Mouse (Mus musculus) layer of hippocampus, postnatal 36 days (tissue): ENCODE data around the gene Unc5cl. TPM values are rescaled to one million over a fixed set of nuclear protein-coding genes. Genes with fewer than 3 reads are reported as not detected.

Source experiments
- total RNA-seq, 2 experiments: library from RNA; stranded (reverse); gene quantifications; 2 replicates each; pipeline ENCODE4 v1.2.3; 2021

The Unc5cl gene
- total RNA-seq, 2 experiments from 2014 or later: 0.27 to 0.30 TPM

Other genes starting within 250 kb of the Unc5cl start
- gene Trem1, start 222.1 kb upstream of the Unc5cl start, total RNA-seq: not detected
- gene Trem3, start 207.1 kb upstream of the Unc5cl start, total RNA-seq: not detected
- not detected for gene Treml4, start 190.6 kb upstream of the Unc5cl start, total RNA-seq
- gene Treml2, start 155.4 kb upstream of the Unc5cl start, total RNA-seq: under 1 TPM; 0.28 to 0.30 TPM
- gene B430306N03Rik, start 138.8 kb upstream of the Unc5cl start, total RNA-seq: under 1 TPM in 1 of 2 experiments, not detected in 1; 0.22 TPM
- 1 to 10 TPM; 8.8 to 9.6 TPM for gene Trem2, start 108.5 kb upstream of the Unc5cl start, total RNA-seq
- gene Treml1, start 95.0 kb upstream of the Unc5cl start, total RNA-seq: not detected
- 10 to 100 TPM; 27.2 to 34.4 TPM for gene Nfya, start 45.0 kb upstream of the Unc5cl start, total RNA-seq
- 10 to 100 TPM; 12.3 to 13.6 TPM for gene Oard1, start 44.9 kb upstream of the Unc5cl start, total RNA-seq
- gene Apobec2, start 22.0 kb upstream of the Unc5cl start, total RNA-seq: not detected
- not detected for gene Tspo2, start 3.4 kb upstream of the Unc5cl start, total RNA-seq